Mouse (Mus musculus): ENCODE measurements around the gene Tmem110.

- TF ChIP-seq POLR2A (IDR thresholded peaks at IDR 0.05; ENCODE audit: insufficient read depth, low read depth, low read length) (no peak), CTCF (IDR thresholded peaks at IDR 0.05; ENCODE audit: insufficient read depth, low read depth, low read length) (no peak)
Observed at GRCm38 (mm10) chr14:30855316-30855715, 29.9 kb downstream of the Tmem110 start.

All from olfactory bulb, adult 2 months (tissue).